Mouse (Mus musculus): ENCODE measurements around the gene Wipf1. TPM values are rescaled to one million over a fixed set of nuclear protein-coding genes. Genes with fewer than 3 reads are reported as not detected.

Wipf1 gene
- polyA plus RNA-seq, 1 experiment from 2014 or later: 1.9 TPM

DNA sequence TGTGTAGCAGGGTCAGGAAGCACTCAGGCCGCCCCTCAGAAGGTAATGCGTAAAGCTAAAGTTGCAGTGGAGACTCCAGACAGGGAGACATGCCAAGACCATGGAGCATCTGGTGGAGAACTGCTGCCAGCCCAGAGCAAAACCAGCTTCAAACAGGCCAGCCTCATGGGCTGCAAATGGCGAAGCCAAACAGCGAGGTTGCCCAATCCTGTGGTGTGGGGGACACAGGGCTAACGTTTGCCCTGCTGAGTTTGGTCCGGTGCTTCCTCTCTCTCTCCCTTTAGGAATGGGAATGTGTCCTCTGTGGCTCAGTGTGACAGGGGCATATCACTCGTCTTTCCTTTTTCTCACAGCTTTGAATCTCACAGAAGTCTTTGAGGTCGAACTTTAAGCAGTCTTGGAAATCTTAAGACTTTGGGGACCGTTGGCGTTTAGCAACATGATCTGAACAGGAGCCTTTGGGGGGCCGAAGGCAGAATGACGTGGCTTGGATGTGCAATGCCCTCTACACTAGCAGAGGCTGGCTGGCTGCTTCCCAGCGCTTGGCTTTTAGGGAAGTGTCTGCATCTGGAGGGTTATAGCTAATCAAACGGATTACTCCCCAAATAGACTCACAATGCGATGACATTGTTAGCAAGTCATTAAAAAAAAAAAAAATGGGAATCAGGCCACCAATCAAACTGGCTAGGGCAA is 6.7 kb upstream of the Wipf1 start:
- Histone ChIP-seq H3K36me3 (ENCODE audit: control insufficient read depth, insufficient read depth, low read length) (no peaks in the 10 kb centered on the region), H3K4me1 (ENCODE audit: control insufficient read depth, insufficient read depth, low read length) (no peaks in the 10 kb centered on the region), H3K4me2 (ENCODE audit: low read depth, low read length) (no peak overlapping the region), H3K27ac (ENCODE audit: low read depth, low read length) (no peak overlapping the region), H3K27me3 (ENCODE audit: control insufficient read depth, insufficient read depth, low read length) (no peaks in the 10 kb centered on the region), H3K9ac (replicated peaks; ENCODE audit: low read depth, low read length) (no peak overlapping the region), H3K4me3 (ENCODE audit: low read depth, low read length) (no peak overlapping the region), H3K9me3 (ENCODE audit: control insufficient read depth, low read length) (no peaks in the 10 kb centered on the region)
- ATAC-seq (ENCODE audit: low read depth): no peak
- WGBS: 81% methylated on average over 15 of the region's 15 CpGs

- no peaks in the 10 kb centered on the region for H3K4me1 ChIP-seq (ENCODE audit: control insufficient read depth, insufficient read depth, low read length)
- no peak overlapping the region for H3K27ac ChIP-seq (ENCODE audit: low read depth, low read length)
- H3K9me3 ChIP-seq (ENCODE audit: control insufficient read depth, low read length): no peaks in the 10 kb centered on the region
- WGBS: 71% methylated on average over 10 of the region's 10 CpGs
- H3K27me3 ChIP-seq (ENCODE audit: control insufficient read depth, insufficient read depth, low read length): no peaks in the 10 kb centered on the region
- H3K4me2 ChIP-seq (ENCODE audit: low read depth, low read length): no peak overlapping the region
- no peak overlapping the region for H3K9ac ChIP-seq (replicated peaks; ENCODE audit: low read depth, low read length)
- no peak overlapping the region for H3K4me3 ChIP-seq (ENCODE audit: low read depth, low read length)
- H3K36me3 ChIP-seq (ENCODE audit: control insufficient read depth, insufficient read depth, low read length): no peaks in the 10 kb centered on the region
- no peak for ATAC-seq (ENCODE audit: low read depth)
These were observed 5.2 kb upstream of the Wipf1 start for GRCm38 (mm10) chr2:73534720-73535119.

GRCm38 (mm10) chr2:73530487-73530886 is 953 bp upstream of the Wipf1 start:
- ATAC-seq (ENCODE audit: low read depth): no peak
- no peaks in the 10 kb centered on the region for H3K9me3 ChIP-seq (ENCODE audit: control insufficient read depth, low read length)

DNA sequence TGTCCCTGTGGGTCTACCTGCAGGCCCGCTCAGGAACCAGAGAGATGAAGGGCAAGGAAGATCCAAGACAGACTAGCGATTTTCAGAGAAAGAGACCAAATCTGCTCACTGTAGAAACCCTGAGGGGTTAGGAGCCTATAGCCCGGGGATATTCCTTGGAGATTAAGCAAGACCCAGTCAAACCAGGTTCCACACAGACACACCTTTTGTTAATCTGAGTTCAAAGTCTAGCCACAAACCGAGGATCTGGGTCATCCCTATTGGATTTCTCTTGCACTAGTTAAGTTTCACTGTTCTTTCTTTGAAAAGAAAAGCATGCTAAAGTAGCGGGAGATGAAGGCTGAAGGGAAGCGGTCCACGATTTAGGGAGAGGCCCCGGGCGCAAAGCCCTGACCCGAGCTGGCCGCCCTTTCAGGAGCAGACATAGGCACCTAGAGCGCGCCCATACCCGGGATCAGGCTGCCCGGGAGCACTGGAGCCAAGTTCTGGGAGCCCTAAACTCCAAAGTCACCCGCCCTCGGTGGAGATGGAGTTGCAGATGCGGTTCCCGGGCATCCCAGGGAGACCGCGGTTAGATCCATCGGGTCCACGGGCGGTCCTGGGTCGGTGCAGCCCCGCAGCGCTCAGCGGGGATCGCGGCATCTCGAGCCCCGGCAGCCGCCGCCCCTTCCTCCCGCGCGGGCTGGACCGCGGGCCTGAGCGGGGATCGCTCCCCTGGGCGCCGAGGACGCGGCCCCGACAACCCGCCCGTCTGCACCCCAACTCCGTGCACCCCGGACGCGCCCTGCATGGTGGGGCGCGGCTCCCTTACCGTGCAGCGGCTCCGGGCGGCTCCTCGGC is 798 bp downstream of the Wipf1 start:
- no peaks in the 10 kb centered on the region for H3K4me1 ChIP-seq (ENCODE audit: control insufficient read depth, insufficient read depth, low read length)
- no peaks in the 10 kb centered on the region for H3K36me3 ChIP-seq (ENCODE audit: control insufficient read depth, insufficient read depth, low read length)
- H3K4me2 ChIP-seq (ENCODE audit: low read depth, low read length): peak overlapping the region; percentile 73
- peak overlapping the region; percentile 66 for H3K9ac ChIP-seq (replicated peaks; ENCODE audit: low read depth, low read length)
- 3% methylated on average over 46 of the region's 59 CpGs for WGBS
- peak; percentile 72 for ATAC-seq (ENCODE audit: low read depth)
- H3K4me3 ChIP-seq (ENCODE audit: low read depth, low read length): peak overlapping the region; percentile 48
- no peak overlapping the region; the same call in 1 of the 2 replicates for H3K27ac ChIP-seq (ENCODE audit: low read depth, low read length)
- no peaks in the 10 kb centered on the region for H3K9me3 ChIP-seq (ENCODE audit: control insufficient read depth, low read length)
- H3K27me3 ChIP-seq (ENCODE audit: control insufficient read depth, insufficient read depth, low read length): no peaks in the 10 kb centered on the region

More at GRCm38 (mm10) chr2:73530487-73530886, 953 bp upstream of the Wipf1 start:
- no peaks in the 10 kb centered on the region for H3K27me3 ChIP-seq (ENCODE audit: control insufficient read depth, insufficient read depth, low read length)
- H3K4me3 ChIP-seq (ENCODE audit: low read depth, low read length): no peak overlapping the region
- H3K27ac ChIP-seq (ENCODE audit: low read depth, low read length): no peak overlapping the region
- no peaks in the 10 kb centered on the region for H3K4me1 ChIP-seq (ENCODE audit: control insufficient read depth, insufficient read depth, low read length)
- no peak overlapping the region for H3K9ac ChIP-seq (replicated peaks; ENCODE audit: low read depth, low read length)
- H3K4me2 ChIP-seq (ENCODE audit: low read depth, low read length): no peak overlapping the region
- WGBS: 69% methylated on average over 5 of the region's 5 CpGs
- H3K36me3 ChIP-seq (ENCODE audit: control insufficient read depth, insufficient read depth, low read length): no peaks in the 10 kb centered on the region

DNA sequence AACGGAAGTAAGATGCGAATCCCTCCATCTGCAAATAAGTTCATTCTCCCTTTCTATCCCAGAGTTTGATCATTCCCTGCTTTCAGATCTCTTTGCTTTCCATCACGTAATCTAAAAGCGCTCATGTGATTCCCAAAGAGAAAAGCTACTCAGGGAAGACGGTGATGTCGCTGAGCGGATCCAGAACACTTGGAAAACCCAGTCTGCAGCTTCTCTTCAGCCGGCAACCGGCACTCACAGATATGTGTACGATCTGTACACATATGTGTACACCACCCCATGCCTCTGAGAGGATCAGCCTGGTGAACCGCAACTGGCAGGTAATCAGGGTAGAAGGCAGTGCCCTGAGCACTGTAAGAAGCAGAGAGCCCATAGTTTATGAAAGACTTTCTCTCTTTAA is 1.6 kb downstream of the Wipf1 start:
- Histone ChIP-seq H3K4me1 (ENCODE audit: control insufficient read depth, insufficient read depth, low read length) (no peaks in the 10 kb centered on the region), H3K9ac (replicated peaks; ENCODE audit: low read depth, low read length) (no peak overlapping the region), H3K4me3 (ENCODE audit: low read depth, low read length) (no peak overlapping the region), H3K9me3 (ENCODE audit: control insufficient read depth, low read length) (no peaks in the 10 kb centered on the region), H3K4me2 (ENCODE audit: low read depth, low read length) (peak overlapping the region; percentile 73; the same call in 1 of the 2 replicates), H3K27ac (ENCODE audit: low read depth, low read length) (no peak overlapping the region), H3K36me3 (ENCODE audit: control insufficient read depth, insufficient read depth, low read length) (no peaks in the 10 kb centered on the region), H3K27me3 (ENCODE audit: control insufficient read depth, insufficient read depth, low read length) (no peaks in the 10 kb centered on the region)
- WGBS: 84% methylated on average over 11 of the region's 11 CpGs
- no peak for ATAC-seq (ENCODE audit: low read depth)

DNA sequence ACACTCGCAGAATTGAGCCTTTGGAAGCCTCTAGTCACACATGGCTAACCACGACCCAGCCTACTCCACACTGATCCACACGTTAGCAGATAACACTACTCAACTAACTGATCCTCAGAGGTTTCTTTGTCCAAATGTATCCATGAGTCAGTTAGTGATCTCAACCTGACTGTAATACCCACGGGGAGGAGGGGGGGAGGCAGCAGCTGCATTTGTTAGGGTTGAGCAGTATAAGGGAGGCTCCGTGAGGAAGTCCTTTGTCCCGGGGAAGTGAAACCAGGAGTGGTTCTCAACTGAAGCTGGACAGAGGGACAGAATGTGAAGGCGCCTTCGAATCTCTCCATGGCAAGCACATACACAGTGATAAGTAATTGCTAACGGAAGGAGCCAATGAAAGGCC is 2.8 kb downstream of the Wipf1 start:
- WGBS: 72% methylated on average over 9 of the region's 9 CpGs
- Histone ChIP-seq H3K27me3 (ENCODE audit: control insufficient read depth, insufficient read depth, low read length) (no peaks in the 10 kb centered on the region), H3K4me2 (ENCODE audit: low read depth, low read length) (no peak overlapping the region), H3K4me1 (ENCODE audit: control insufficient read depth, insufficient read depth, low read length) (no peaks in the 10 kb centered on the region), H3K27ac (ENCODE audit: low read depth, low read length) (no peak overlapping the region), H3K9ac (replicated peaks; ENCODE audit: low read depth, low read length) (no peak overlapping the region), H3K9me3 (ENCODE audit: control insufficient read depth, low read length) (no peaks in the 10 kb centered on the region), H3K4me3 (ENCODE audit: low read depth, low read length) (no peak overlapping the region), H3K36me3 (ENCODE audit: control insufficient read depth, insufficient read depth, low read length) (no peaks in the 10 kb centered on the region)
- ATAC-seq (ENCODE audit: low read depth): no peak

- Histone ChIP-seq H3K4me1 (ENCODE audit: control insufficient read depth, insufficient read depth, low read length) (no peaks in the 10 kb centered on the region), H3K36me3 (ENCODE audit: control insufficient read depth, insufficient read depth, low read length) (no peaks in the 10 kb centered on the region), H3K4me3 (ENCODE audit: low read depth, low read length) (no peak overlapping the region), H3K27ac (ENCODE audit: low read depth, low read length) (no peak overlapping the region), H3K4me2 (ENCODE audit: low read depth, low read length) (no peak overlapping the region), H3K9me3 (ENCODE audit: control insufficient read depth, low read length) (no peaks in the 10 kb centered on the region), H3K9ac (replicated peaks; ENCODE audit: low read depth, low read length) (no peak overlapping the region), H3K27me3 (ENCODE audit: control insufficient read depth, insufficient read depth, low read length) (no peaks in the 10 kb centered on the region)
- ATAC-seq (ENCODE audit: low read depth): no peak
- WGBS: 74% methylated on average over 8 of the region's 8 CpGs
These were observed 6.6 kb downstream of the Wipf1 start for GRCm38 (mm10) chr2:73522891-73523290.

DNA sequence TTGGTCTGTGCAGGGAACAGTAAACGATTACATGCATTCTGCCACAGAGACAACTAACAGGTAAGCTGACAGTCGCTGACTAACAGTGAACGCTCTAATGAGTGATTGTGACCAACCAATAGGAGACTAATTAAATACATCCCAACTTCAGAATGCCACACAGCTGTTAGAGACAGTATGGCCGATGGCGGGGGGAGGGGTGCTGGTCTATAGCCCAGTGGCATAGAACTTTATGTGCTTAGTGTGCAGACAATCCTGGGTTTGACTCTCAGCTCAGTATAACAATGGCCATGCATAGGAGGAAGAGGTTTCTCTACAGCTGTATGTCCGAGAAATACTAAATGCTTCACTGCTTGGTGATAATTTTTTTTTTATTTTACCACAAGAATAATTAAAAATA is 7.2 kb downstream of the Wipf1 start:
- Histone ChIP-seq H3K36me3 (ENCODE audit: control insufficient read depth, insufficient read depth, low read length) (no peaks in the 10 kb centered on the region), H3K4me2 (ENCODE audit: low read depth, low read length) (no peak overlapping the region), H3K9ac (replicated peaks; ENCODE audit: low read depth, low read length) (no peak overlapping the region), H3K9me3 (ENCODE audit: control insufficient read depth, low read length) (no peaks in the 10 kb centered on the region), H3K4me3 (ENCODE audit: low read depth, low read length) (no peak overlapping the region), H3K4me1 (ENCODE audit: control insufficient read depth, insufficient read depth, low read length) (no peaks in the 10 kb centered on the region), H3K27me3 (ENCODE audit: control insufficient read depth, insufficient read depth, low read length) (no peaks in the 10 kb centered on the region), H3K27ac (ENCODE audit: low read depth, low read length) (no peak overlapping the region)
- 63% methylated on average over 6 of the region's 6 CpGs for WGBS
- no peak for ATAC-seq (ENCODE audit: low read depth)

- Histone ChIP-seq H3K27me3 (ENCODE audit: control insufficient read depth, insufficient read depth, low read length) (no peaks in the 10 kb centered on the region), H3K4me2 (ENCODE audit: low read depth, low read length) (no peak overlapping the region), H3K9ac (replicated peaks; ENCODE audit: low read depth, low read length) (no peak overlapping the region), H3K36me3 (ENCODE audit: control insufficient read depth, insufficient read depth, low read length) (no peaks in the 10 kb centered on the region), H3K9me3 (ENCODE audit: control insufficient read depth, low read length) (no peaks in the 10 kb centered on the region), H3K27ac (ENCODE audit: low read depth, low read length) (no peak overlapping the region), H3K4me1 (ENCODE audit: control insufficient read depth, insufficient read depth, low read length) (no peaks in the 10 kb centered on the region), H3K4me3 (ENCODE audit: low read depth, low read length) (no peak overlapping the region)
- ATAC-seq (ENCODE audit: low read depth): peak; percentile 54; the same call in 1 of the 2 replicates
- 23% methylated on average over 5 of the region's 5 CpGs for WGBS
These were observed 7.8 kb downstream of the Wipf1 start for GRCm38 (mm10) chr2:73521737-73522136.

Data from neural tube, embryonic 14.5 days (tissue).